Mouse (Mus musculus) adipocyte (in vitro differentiated cells): ENCODE results near the gene Map3k3.
A peak's percentile ranks its signal among the peaks of the same experiment; 100 is the strongest.

Source experiments
- DNase-seq: peaks from one replicate; pipeline ENCODE4 v3.0.0-alpha.2; 2016; ENCODE audit warnings: low spot score

Gene Map3k3

GRCm38 (mm10) chr11:106083708-106084701, at the start of gene Map3k3:
Gene Map3k3, plus strand, starts transcription at chr11:106084613.
- DNase-seq, result peak; percentile 100

DNA sequence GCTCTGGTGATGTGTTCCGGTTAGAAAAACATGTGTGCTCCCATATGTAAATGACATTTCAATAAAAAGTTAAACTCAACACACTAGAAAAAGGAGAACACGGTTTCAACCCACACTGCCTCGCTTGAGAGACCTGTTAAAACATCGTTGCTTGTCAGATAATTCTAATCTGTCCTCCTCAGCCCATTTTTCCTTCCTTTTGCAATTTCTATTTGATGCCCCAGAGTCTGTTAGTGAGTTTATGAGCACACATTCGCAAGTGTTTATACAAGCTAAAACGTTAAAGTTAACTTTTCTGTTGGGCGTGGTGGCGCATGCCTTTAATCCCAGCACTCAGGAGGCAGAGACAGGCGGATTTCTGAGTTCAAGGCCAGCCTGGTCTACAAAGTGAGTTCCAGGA, 49.4 kb upstream of the Map3k3 start:
- no peak for DNase-seq

- DNase-seq, result peak; percentile 98
These were observed 47.6 kb upstream of the Map3k3 start, which contains the start of gene Dcaf7 for GRCm38 (mm10) chr11:106036548-106037417. Gene Dcaf7, plus strand, starts transcription at chr11:106036872.

DNA sequence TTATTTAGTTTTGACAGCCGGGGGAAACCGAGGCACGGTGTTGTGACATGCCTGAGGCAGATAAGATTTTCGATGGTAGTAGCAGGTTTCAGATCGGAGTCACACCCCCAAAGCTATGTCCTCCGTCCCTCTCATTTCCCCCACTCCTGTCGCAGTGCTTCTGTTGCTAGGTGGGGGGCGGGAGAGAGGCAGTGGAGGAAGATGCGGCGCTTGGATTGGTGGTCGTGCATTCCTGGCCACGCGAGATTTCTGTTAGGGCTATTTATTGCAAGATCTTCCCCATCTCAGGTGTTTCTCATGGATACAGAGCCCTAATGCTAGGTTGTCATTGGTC, 47.0 kb upstream of the Map3k3 start:
- DNase-seq, result no peak

DNA sequence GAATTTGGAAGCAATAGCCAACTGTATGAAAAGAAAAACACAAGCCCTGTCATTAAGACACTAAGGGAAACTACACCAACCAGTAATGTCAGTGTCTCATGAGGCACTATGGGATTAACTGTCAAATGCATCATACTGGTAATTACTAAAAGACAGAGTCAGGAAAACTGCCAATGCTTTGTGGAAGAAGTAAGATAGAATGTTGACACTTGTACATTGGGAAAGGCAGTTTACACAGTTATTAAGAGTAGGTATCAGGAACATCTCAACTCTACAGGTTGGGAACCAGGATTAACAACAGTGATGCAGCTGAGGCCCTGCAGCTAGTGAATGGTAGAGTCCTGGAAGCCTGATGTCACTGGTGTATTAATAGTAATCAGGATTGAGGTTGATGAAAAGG, 40.1 kb upstream of the Map3k3 start:
- no peak for DNase-seq

DNA sequence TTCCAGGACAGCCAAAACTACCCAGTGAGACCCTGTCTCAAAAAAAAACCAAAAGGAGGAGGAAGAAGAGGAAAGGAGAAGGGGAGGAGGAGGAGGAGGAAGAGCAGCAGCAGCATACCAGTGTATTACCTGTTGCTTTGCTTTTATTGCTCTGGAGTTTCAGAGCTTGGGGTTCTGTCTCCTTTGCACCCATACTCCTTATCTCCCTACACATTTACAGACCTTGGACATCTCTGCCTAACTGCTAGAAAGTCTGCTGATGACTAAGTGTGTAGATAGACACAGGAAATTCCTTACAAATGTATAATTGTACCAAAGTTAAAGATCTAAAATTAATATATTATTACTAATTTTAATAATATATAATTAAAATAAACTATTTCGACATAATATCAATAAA, 39.2 kb upstream of the Map3k3 start:
- DNase-seq, result no peak

GRCm38 (mm10) chr11:106045780-106046179, 38.6 kb upstream of the Map3k3 start:
- DNase-seq, result no peak

DNA sequence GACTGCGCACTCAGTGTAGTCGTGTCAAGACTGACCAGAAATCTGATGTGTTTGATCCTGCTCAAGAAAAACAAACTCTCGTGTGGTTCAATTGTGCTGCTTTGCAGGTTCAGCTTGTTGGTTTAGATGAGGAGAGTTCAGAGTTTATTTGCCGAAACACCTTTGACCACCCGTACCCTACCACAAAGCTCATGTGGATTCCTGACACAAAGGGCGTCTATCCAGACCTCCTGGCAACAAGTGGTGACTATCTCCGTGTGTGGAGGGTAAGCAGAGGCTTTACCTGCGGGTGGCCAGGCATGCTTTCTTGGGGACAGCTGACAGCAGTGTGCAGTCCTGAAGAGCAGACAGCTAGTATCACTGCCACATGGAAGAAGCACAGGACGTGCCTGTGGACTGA, 37.8 kb upstream of the Map3k3 start:
- no peak for DNase-seq

DNA sequence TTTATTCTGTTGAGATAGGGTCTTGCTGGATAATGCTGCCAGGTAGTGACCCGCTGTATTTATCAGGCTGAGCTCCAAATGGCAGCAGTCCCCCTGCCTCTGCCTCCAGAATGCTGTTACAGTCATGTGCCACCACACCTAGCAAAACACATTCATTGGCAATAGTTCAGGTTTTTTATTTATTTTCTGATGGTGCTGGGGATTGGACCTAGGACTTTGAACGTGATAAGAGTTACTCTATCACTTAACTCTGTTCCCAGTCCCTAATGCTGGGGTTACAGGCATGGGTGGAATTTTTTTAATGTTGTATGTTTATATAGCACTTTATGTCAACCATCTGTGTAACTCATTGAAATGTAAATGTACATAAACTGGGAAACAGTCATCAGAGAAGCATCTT, 30.5 kb upstream of the Map3k3 start:
- no peak for DNase-seq

DNA sequence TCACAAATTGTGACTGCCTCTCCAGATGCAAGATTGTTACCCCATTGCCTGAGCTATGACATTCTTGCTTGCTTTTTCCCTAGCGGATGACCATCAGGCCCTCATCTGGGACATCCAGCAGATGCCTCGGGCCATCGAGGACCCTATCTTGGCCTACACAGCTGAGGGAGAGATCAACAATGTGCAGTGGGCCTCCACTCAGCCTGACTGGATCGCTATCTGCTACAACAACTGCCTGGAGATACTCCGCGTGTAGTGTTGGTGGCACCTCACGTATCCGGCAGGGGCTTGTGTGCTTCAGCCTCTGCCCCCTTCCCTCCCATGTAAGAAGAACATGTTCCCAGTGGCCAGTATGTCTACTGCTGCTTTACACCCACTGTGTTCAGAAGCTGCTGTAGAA, 29.8 kb upstream of the Map3k3 start:
- no peak for DNase-seq

DNA sequence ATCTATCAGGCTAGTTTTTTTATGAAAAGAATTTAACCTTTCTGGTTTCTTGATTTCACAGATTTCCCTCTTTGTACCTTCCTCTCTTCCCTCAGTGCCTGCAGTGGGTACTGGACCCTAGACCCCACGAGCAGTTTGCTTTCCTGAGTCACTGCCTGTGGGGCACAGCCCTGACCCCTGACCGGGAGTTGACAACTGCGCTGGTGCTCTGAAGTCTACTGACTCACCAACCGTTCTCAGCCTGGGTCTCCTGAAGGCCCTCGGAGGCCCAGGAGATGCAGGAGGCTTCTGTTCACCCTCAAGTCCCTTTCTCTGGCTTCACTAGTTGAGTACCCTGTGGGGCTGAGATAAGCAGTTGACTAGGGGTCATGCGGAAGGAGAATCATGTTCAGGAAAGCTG, 29.1 kb upstream of the Map3k3 start:
- no peak for DNase-seq

DNA sequence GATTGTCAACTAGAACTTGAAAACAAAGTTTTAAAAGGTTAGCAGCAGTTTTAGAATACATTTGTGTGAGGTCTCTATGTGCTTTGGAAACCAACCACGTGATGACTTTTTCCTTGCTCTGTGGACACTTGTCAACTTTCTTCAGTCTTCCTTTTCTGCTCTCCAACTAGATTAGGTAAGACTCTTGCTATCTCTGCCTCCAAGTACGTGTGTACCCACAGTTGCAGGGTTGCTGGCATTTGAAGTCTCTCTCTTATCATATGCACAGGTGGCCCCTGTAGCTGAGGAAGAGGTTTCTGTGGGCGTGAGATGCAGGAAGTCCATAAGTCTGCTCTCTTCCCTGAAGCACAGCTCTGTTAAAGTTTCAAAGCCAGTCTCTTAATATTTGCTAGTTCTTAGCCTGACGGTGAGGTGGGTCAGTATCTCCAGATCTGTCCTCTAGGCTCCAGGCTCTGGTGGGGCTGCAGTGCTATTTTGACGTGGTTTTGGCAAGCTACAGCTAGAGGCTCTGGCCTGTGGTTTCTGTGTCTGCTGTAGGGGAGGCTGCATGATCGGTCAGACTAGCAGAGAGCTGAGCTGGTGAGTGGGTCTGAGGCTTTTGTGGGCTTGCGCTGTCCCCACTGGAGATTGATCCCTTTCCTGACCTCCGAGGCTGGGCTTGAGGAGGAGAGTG, 27.5 kb upstream of the Map3k3 start:
- DNase-seq, result no peak

DNA sequence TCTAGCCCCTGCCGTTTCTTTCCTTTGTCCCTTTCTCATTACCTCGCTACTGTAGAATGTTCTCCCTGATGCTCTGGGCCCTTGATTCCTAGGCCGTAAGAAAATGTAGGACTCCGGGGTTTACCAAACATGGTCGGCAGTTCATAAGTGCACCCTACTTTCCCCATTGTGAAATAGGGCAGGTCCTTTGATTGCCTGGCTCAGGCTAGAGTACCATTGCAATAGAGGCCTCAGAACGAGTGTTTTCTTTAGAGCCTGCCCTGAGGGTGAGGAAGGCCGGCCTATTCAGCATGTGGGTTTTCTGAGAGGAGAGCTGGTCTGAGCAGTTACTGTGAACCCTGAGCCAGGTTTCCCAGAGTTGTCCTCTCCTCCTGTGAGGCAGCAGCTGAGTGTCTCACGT, 26.4 kb upstream of the Map3k3 start:
- DNase-seq, result no peak

GRCm38 (mm10) chr11:106060549-106060948, 23.9 kb upstream of the Map3k3 start:
- DNase-seq, result no peak

DNA sequence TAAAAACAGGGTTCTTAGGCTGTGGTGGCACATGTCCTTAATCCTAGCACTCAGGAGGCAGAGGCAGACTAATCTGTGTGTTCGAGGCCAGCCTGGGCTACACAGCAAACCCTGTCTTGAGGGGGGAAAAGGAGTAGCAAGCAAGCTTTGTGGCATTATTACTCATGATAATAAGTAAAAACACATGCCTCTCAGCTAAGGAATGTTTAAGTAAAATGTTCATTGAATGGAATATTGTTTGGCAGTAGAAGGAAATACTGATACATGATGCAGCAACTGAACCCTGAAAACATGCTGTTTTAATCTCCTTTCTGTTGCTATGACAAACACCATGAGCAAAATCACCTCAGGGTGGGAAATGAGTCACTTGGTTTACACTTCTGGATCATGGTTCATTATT, 23.1 kb upstream of the Map3k3 start:
- no peak for DNase-seq

- no peak for DNase-seq
These were observed 20.7 kb upstream of the Map3k3 start for GRCm38 (mm10) chr11:106063756-106064155.

DNA sequence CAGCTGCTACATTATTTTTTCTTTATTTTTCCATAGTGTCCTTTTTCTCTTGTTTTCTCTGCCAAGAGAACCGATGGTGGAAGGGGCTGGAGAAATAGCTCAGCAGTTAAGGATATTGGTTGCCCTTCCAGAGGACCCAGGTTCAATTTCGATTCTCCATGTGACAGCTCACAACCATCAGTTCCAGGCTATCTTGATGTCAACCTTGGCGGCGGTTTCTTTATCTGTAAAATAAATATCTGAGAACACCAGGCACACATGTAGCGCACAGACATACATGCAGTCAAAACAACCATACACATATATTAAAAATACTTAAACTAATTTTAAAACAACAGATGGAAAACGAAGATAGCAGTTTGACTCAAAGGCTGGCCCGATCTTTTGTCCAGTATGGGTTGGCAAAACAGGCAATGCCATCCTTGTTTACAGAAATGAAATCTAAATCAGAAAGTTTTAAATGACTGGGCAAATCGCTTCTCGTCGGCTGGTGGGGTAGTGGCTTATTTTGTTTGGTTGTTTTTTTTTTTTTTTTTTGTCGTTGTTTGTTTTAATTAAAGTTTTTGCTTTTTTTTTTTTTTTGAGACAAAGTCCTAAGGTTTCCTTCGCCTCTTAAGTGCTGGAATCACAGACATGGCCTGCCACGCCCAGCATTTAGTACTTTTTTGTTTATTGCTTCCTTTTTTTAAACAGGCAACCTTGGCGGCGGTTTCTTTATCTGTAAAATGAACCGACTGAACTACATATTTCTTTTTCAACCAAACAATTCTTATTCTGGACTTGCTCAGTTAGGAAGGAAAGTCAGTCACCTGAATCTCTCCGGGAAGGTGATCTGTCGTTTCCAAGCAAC, 19.1 kb upstream of the Map3k3 start:
- DNase-seq, result no peak

- peak; percentile 97 for DNase-seq
These were observed 18.4 kb upstream of the Map3k3 start, which contains the start of gene Taco1 for GRCm38 (mm10) chr11:106065923-106066571. Gene Taco1, plus strand, starts transcription at chr11:106066061.

- peak; percentile 82 for DNase-seq
These were observed 17.8 kb upstream of the Map3k3 start for GRCm38 (mm10) chr11:106066616-106067015.

GRCm38 (mm10) chr11:106073774-106074173, 10.6 kb upstream of the Map3k3 start:
- no peak for DNase-seq

- peak; percentile 86 for DNase-seq
These were observed 8.1 kb upstream of the Map3k3 start for GRCm38 (mm10) chr11:106076321-106076720.
